Mouse (Mus musculus): ENCODE data around the gene Ptpn13. TPM values are rescaled to one million over a fixed set of nuclear protein-coding genes. Genes with fewer than 3 reads are reported as not detected.

Gene Ptpn13
- total and polyA plus RNA-seq, 3 experiments: 0.04 TPM; not detected in 2

- H3K36me3 ChIP-seq (replicated peaks in 1 of 2; ENCODE audit: control insufficient read depth in 1 of 2, insufficient read depth in 1 of 2, low read length in 1 of 2): no peaks in the 10 kb centered on the region
- in situ Hi-C loops (cut with MboI; ENCODE audit: low pct_ligation_motif_present, low pct_unique_long_range_greater_than_20kb, low sequenced_read_pairs): no loop called here
- peaks cover 0 to 2% of the 10 kb centered on the region in 2 experiments; a peak in 1 of 4 replicates for H3K4me1 ChIP-seq (ENCODE audit: control insufficient read depth in 1 of 2, insufficient read depth in 2 of 2)
- no peak overlapping the region for H3K27ac ChIP-seq (ENCODE audit: insufficient read depth, low read depth)
- H3K4me3 ChIP-seq (replicated peaks in 1 of 3; ENCODE audit: low read depth in 2 of 3, low read length in 2 of 3, poor library complexity in 1 of 3): no peak overlapping the region
- no peak overlapping the region for H3K9ac ChIP-seq (ENCODE audit: insufficient read depth, low read depth)
- H3K27me3 ChIP-seq (replicated peaks): no peaks in the 10 kb centered on the region
- H3K9me3 ChIP-seq (replicated peaks; ENCODE audit: low read length): peaks cover 3% of the 10 kb centered on the region
- DNase-seq (ENCODE audit: extremely low read depth): no peak
- dilution Hi-C loops (cut with MboI; ENCODE audit: extremely low pct_ligation_motif_present, extremely low pct_unique_long_range_greater_than_20kb, low sequenced_read_pairs): no loop called here
- no peak for TF ChIP-seq BHLHE40 (IDR thresholded peaks at IDR 0.05; ENCODE audit: low read depth, low read length)
- no peak for TF ChIP-seq TCF12 (IDR thresholded peaks at IDR 0.05; ENCODE audit: low read depth, low read length)
- TF ChIP-seq CHD1 (IDR thresholded peaks at IDR 0.05; ENCODE audit: low read depth, low read length): no peak
- no peak for TF ChIP-seq ZC3H11A (IDR thresholded peaks at IDR 0.05; ENCODE audit: low read depth, low read length)
- no peak for TF ChIP-seq ELF1 (IDR thresholded peaks at IDR 0.05; ENCODE audit: low read depth, low read length)
- TF ChIP-seq SIN3A (IDR thresholded peaks at IDR 0.05; ENCODE audit: low read length): no peak
- TF ChIP-seq MYC (IDR thresholded peaks at IDR 0.05; ENCODE audit: low read depth, low read length): no peak
- no peak for TF ChIP-seq UBTF (IDR thresholded peaks at IDR 0.05; ENCODE audit: low read depth, low read length)
- TF ChIP-seq JUN (IDR thresholded peaks at IDR 0.05; ENCODE audit: insufficient read depth, low read depth, low read length): no peak
- TF ChIP-seq ZMIZ1 (IDR thresholded peaks at IDR 0.05; ENCODE audit: low read depth, low read length): no peak
- no peak for TF ChIP-seq MAZ (IDR thresholded peaks at IDR 0.05; ENCODE audit: low read depth, low read length)
- TF ChIP-seq RAD21 (IDR thresholded peaks at IDR 0.05; ENCODE audit: low read depth, low read length): no peak
- no peak for TF ChIP-seq MXI1 (IDR thresholded peaks at IDR 0.05; ENCODE audit: low read depth, low read length)
- TF ChIP-seq ETS1 (conservative IDR thresholded peaks at IDR 0.05; ENCODE audit: low read depth, low read length): no peak
- no peak for TF ChIP-seq GABPA (IDR thresholded peaks at IDR 0.05; ENCODE audit: insufficient replicate concordance, low read depth, low read length)
- TF ChIP-seq TBP (conservative IDR thresholded peaks at IDR 0.05; ENCODE audit: low read depth, low read length): no peak
- TF ChIP-seq NRF1 (IDR thresholded peaks at IDR 0.05; ENCODE audit: low read depth, low read length): no peak
- TF ChIP-seq RCOR1 (conservative IDR thresholded peaks at IDR 0.05; ENCODE audit: low read depth, low read length): no peak
- H3K79me2 ChIP-seq (replicated peaks; ENCODE audit: control insufficient read depth, extremely low read depth, insufficient read depth, poor library complexity, severe bottlenecking): no peaks in the 10 kb centered on the region
- H3K4me2 ChIP-seq (ENCODE audit: insufficient read depth, low read depth, poor library complexity, severe bottlenecking): no peak overlapping the region
These were observed 41.0 kb upstream of the Ptpn13 start for GRCm38 (mm10) chr5:103384021-103384420.

- H3K4me2 ChIP-seq (ENCODE audit: insufficient read depth, low read depth, poor library complexity, severe bottlenecking): no peak overlapping the region
- H3K4me1 ChIP-seq (ENCODE audit: control insufficient read depth in 1 of 2, insufficient read depth in 2 of 2): peaks cover 3 to 9% of the 10 kb centered on the region in 2 experiments; a peak in 3 of 4 replicates
- no peak overlapping the region for H3K4me3 ChIP-seq (replicated peaks in 1 of 3; ENCODE audit: low read depth in 2 of 3, low read length in 2 of 3, poor library complexity in 1 of 3)
- in situ Hi-C loops (cut with MboI; ENCODE audit: low pct_ligation_motif_present, low pct_unique_long_range_greater_than_20kb, low sequenced_read_pairs): no loop called here
- H3K27ac ChIP-seq (ENCODE audit: insufficient read depth, low read depth): no peak overlapping the region
- no peaks in the 10 kb centered on the region for H3K79me2 ChIP-seq (replicated peaks; ENCODE audit: control insufficient read depth, extremely low read depth, insufficient read depth, poor library complexity, severe bottlenecking)
- DNase-seq (ENCODE audit: extremely low read depth): no peak
- dilution Hi-C loops (cut with MboI; ENCODE audit: extremely low pct_ligation_motif_present, extremely low pct_unique_long_range_greater_than_20kb, low sequenced_read_pairs): no loop called here
- no peaks in the 10 kb centered on the region for H3K36me3 ChIP-seq (replicated peaks in 1 of 2; ENCODE audit: control insufficient read depth in 1 of 2, insufficient read depth in 1 of 2, low read length in 1 of 2)
- no peak overlapping the region for H3K9ac ChIP-seq (ENCODE audit: insufficient read depth, low read depth)
- H3K27me3 ChIP-seq (replicated peaks): no peaks in the 10 kb centered on the region
- peaks cover 3% of the 10 kb centered on the region for H3K9me3 ChIP-seq (replicated peaks; ENCODE audit: low read length)
- TF ChIP-seq ZC3H11A (IDR thresholded peaks at IDR 0.05; ENCODE audit: low read depth, low read length) (no peak), GABPA (IDR thresholded peaks at IDR 0.05; ENCODE audit: insufficient replicate concordance, low read depth, low read length) (no peak), RAD21 (IDR thresholded peaks at IDR 0.05; ENCODE audit: low read depth, low read length) (no peak), JUN (IDR thresholded peaks at IDR 0.05; ENCODE audit: insufficient read depth, low read depth, low read length) (no peak), MEF2A (IDR thresholded peaks at IDR 0.05; ENCODE audit: borderline replicate concordance, low read depth, low read length) (no peak), EP300 (IDR thresholded peaks at IDR 0.05; ENCODE audit: low read length) (no peak), KAT2A (IDR thresholded peaks at IDR 0.05; ENCODE audit: insufficient replicate concordance, low read length) (no peak), MAX (IDR thresholded peaks at IDR 0.05; ENCODE audit: low read length) (no peak), ZNF384 (IDR thresholded peaks at IDR 0.05; ENCODE audit: low read depth, low read length) (no peak), MXI1 (IDR thresholded peaks at IDR 0.05; ENCODE audit: low read depth, low read length) (no peak), MAFK (IDR thresholded peaks at IDR 0.05; ENCODE audit: insufficient replicate concordance, low read length) (no peak), POLR2A (IDR thresholded peaks at IDR 0.05; ENCODE audit: low read depth, low read length) (no peak), SMC3 (IDR thresholded peaks at IDR 0.05; ENCODE audit: low read depth, low read length) (no peak), UBTF (IDR thresholded peaks at IDR 0.05; ENCODE audit: low read depth, low read length) (no peak), NRF1 (IDR thresholded peaks at IDR 0.05; ENCODE audit: low read depth, low read length) (no peak), RCOR1 (conservative IDR thresholded peaks at IDR 0.05; ENCODE audit: low read depth, low read length) (no peak), ETS1 (conservative IDR thresholded peaks at IDR 0.05; ENCODE audit: low read depth, low read length) (no peak), SIN3A (IDR thresholded peaks at IDR 0.05; ENCODE audit: low read length) (no peak), USF2 (conservative IDR thresholded peaks at IDR 0.05; ENCODE audit: low read depth, low read length) (no peak)
These were observed 37.4 kb upstream of the Ptpn13 start for GRCm38 (mm10) chr5:103387540-103388026.

Data from CH12.LX (cell line).